Mouse (Mus musculus) kidney, embryonic 16.5 days (tissue): ENCODE data around the gene Bmyc. TPM values are rescaled to one million over a fixed set of nuclear protein-coding genes. Genes with fewer than 3 reads are reported as not detected.
"Not testable (repeated sequence)": the region's sequence is repeated elsewhere in the genome, so short reads cannot be mapped to it uniquely, and the experiment has no call there.

ENCODE experiments used
- ATAC-seq: fragments of 200-750 bp; cut with Nextera tagmentation; 2 replicates; pipeline ENCODE4 v1.8.0; 2017; ENCODE audit warnings: moderate TSS enrichment; ENCODE audit not compliant: low FRiP score, low TSS enrichment
- H3K27ac ChIP-seq: fragments of 300-500 bp; sonication (generic); 2 replicates; pipeline ENCODE4 v1.5.1; 2014; ENCODE audit warnings: low read length
- H3K27me3 ChIP-seq: fragments of 300-500 bp; sonication (generic); 2 replicates; pipeline ENCODE4 v1.6.1; 2014; ENCODE audit warnings: low read length, control low read depth, mixed read lengths; ENCODE audit not compliant: insufficient read depth
- H3K36me3 ChIP-seq: fragments of 300-500 bp; sonication (generic); 2 replicates; pipeline ENCODE4 v1.6.1; 2014; ENCODE audit warnings: low read length, control low read depth, mixed read lengths; ENCODE audit not compliant: insufficient read depth
- H3K4me1 ChIP-seq: fragments of 300-500 bp; sonication (generic); 2 replicates; pipeline ENCODE4 v1.6.1; 2014; ENCODE audit warnings: low read length, control low read depth, mixed read lengths; ENCODE audit not compliant: insufficient read depth
- H3K4me2 ChIP-seq: fragments of 300-500 bp; sonication (generic); replicated peaks from 2 replicates; pipeline ENCODE4 v1.6.1; 2014; ENCODE audit warnings: low read depth, low read length
- H3K4me3 ChIP-seq: fragments of 300-500 bp; sonication (generic); 2 replicates; pipeline ENCODE4 v1.5.1; 2014; ENCODE audit warnings: mild to moderate bottlenecking, low read length
- H3K9ac ChIP-seq: fragments of 300-500 bp; sonication (generic); replicated peaks from 2 replicates; pipeline ENCODE4 v1.6.1; 2014; ENCODE audit warnings: low read length
- H3K9me3 ChIP-seq: fragments of 300-500 bp; sonication (generic); 2 replicates; pipeline ENCODE4 v1.6.1; 2016; ENCODE audit warnings: low read length, control low read depth
- WGBS: fragments of 180-500 bp; shearing (Covaris S2); extraction: QIAGEN DNeasy Blood & Tissue Kit; methylation state at CpG from one replicate; pipeline ENCODE4 v1.1.7; 2014; 5-methylcytosine and 5-hydroxymethylcytosine counted together
- polyA plus RNA-seq: library from polyadenylated mRNA; unstranded; fragments of >200 nt; fragmentation: Nextera tagmentation; extraction: Ambion mirVana; gene quantifications from 2 replicates; pipeline ENCODE4 v1.2.1, GENCODE M21; 2015

Bmyc gene
- polyA plus RNA-seq, 1 experiment from 2014 or later: 89.0 TPM

- not testable (repeated sequence) for ATAC-seq, H3K4me1 ChIP-seq, H3K9me3 ChIP-seq, H3K4me2 ChIP-seq, H3K4me3 ChIP-seq, H3K36me3 ChIP-seq, H3K9ac ChIP-seq, H3K27me3 ChIP-seq, H3K27ac ChIP-seq
- 64% methylated on average over 2 of the region's 2 CpGs for WGBS
Measured at GRCm38 (mm10) chr2:25709791-25710190, 3.3 kb downstream of the Bmyc start.

- ATAC-seq, H3K4me1 ChIP-seq, H3K4me3 ChIP-seq, H3K9me3 ChIP-seq, H3K4me2 ChIP-seq, H3K36me3 ChIP-seq, H3K9ac ChIP-seq, H3K27me3 ChIP-seq, H3K27ac ChIP-seq: not testable (repeated sequence)
- 9% methylated on average over 3 of the region's 3 CpGs for WGBS
Measured at GRCm38 (mm10) chr2:25711641-25712040, 5.1 kb downstream of the Bmyc start.

GRCm38 (mm10) chr2:25717222-25717621 is 10.7 kb downstream of the Bmyc start:
- Histone ChIP-seq H3K36me3 (no peaks in the 10 kb centered on the region), H3K9me3 (no peaks in the 10 kb centered on the region), H3K9ac (no peak overlapping the region), H3K27me3 (no peaks in the 10 kb centered on the region), H3K4me1 (no peaks in the 10 kb centered on the region), H3K27ac (no peak overlapping the region), H3K4me3 (no peak overlapping the region), H3K4me2 (no peak overlapping the region)
- ATAC-seq: no peak

GRCm38 (mm10) chr2:25733199-25733930 is 26.8 kb downstream of the Bmyc start:
- no peaks in the 10 kb centered on the region for H3K36me3 ChIP-seq
- ATAC-seq: peak; percentile 27; the same call in 1 of the 2 replicates
- no peaks in the 10 kb centered on the region for H3K27me3 ChIP-seq
- no peak overlapping the region for H3K9ac ChIP-seq
- no peak overlapping the region for H3K4me3 ChIP-seq
- 18% methylated on average over 2 of the region's 2 CpGs for WGBS
- no peak overlapping the region for H3K4me2 ChIP-seq
- no peaks in the 10 kb centered on the region for H3K9me3 ChIP-seq
- H3K27ac ChIP-seq: peak overlapping the region; percentile 37; the same call in 1 of the 2 replicates
- no peaks in the 10 kb centered on the region for H3K4me1 ChIP-seq

GRCm38 (mm10) chr2:25736709-25737108 is 30.2 kb downstream of the Bmyc start, which contains the start of gene Obp2b:
Gene Obp2b (plus strand): TSS chr2:25737009.
- H3K9ac ChIP-seq, H3K36me3 ChIP-seq, H3K9me3 ChIP-seq, H3K27ac ChIP-seq, ATAC-seq, H3K4me3 ChIP-seq, H3K4me2 ChIP-seq, H3K27me3 ChIP-seq, H3K4me1 ChIP-seq: not testable (repeated sequence)
- 74% methylated on average over 3 of the region's 3 CpGs for WGBS

GRCm38 (mm10) chr2:25741671-25742070 is 35.1 kb downstream of the Bmyc start:
- no peaks in the 10 kb centered on the region for H3K9me3 ChIP-seq
- no peaks in the 10 kb centered on the region for H3K27me3 ChIP-seq
- 76% methylated on average over 1 of the region's 1 CpGs for WGBS
- no peak overlapping the region for H3K27ac ChIP-seq
- no peak for ATAC-seq
- H3K4me1 ChIP-seq: no peaks in the 10 kb centered on the region
- H3K9ac ChIP-seq: no peak overlapping the region
- no peak overlapping the region for H3K4me3 ChIP-seq
- no peak overlapping the region for H3K4me2 ChIP-seq
- no peaks in the 10 kb centered on the region for H3K36me3 ChIP-seq

GRCm38 (mm10) chr2:25754201-25754600 is 47.7 kb downstream of the Bmyc start:
- peaks cover 3% of the 10 kb centered on the region; the same call in 1 of the 2 replicates for H3K9me3 ChIP-seq
- ATAC-seq: no peak
- no peaks in the 10 kb centered on the region for H3K36me3 ChIP-seq
- no peaks in the 10 kb centered on the region for H3K4me1 ChIP-seq
- 77% methylated on average over 1 of the region's 1 CpGs for WGBS
- no peaks in the 10 kb centered on the region for H3K27me3 ChIP-seq
- H3K4me2 ChIP-seq: no peak overlapping the region
- no peak overlapping the region for H3K4me3 ChIP-seq
- H3K9ac ChIP-seq: no peak overlapping the region
- no peak overlapping the region for H3K27ac ChIP-seq

Other genes starting within 250 kb of the Bmyc start
- gene Clic3, start 249.9 kb upstream of the Bmyc start, polyA plus RNA-seq: 3.9 and 8.5 TPM in 2 replicates
- gene Paxx, start 245.6 kb upstream of the Bmyc start, polyA plus RNA-seq: 33.8 and 35.9 TPM in 2 replicates
- 1.8 and 4.7 TPM in 2 replicates for gene Ptgds, start 236.7 kb upstream of the Bmyc start, polyA plus RNA-seq
- not detected in 2 replicates for gene Lcn12, start 212.8 kb upstream of the Bmyc start, polyA plus RNA-seq
- gene Fbxw5, start 206.0 kb upstream of the Bmyc start, polyA plus RNA-seq: 105 and 115 TPM in 2 replicates
- gene C8g, start 205.0 kb upstream of the Bmyc start, polyA plus RNA-seq: 9.5 and 9.6 TPM in 2 replicates
- gene Traf2, start 159.8 kb upstream of the Bmyc start, polyA plus RNA-seq: 40.6 and 43.6 TPM in 2 replicates
- 372 and 373 TPM in 2 replicates for gene Edf1, start 148.9 kb upstream of the Bmyc start, polyA plus RNA-seq
- 12.2 and 14.7 TPM in 2 replicates for gene Mamdc4, start 131.9 kb upstream of the Bmyc start, polyA plus RNA-seq
- gene Phpt1, start 131.5 kb upstream of the Bmyc start, polyA plus RNA-seq: 193 and 206 TPM in 2 replicates
- 0.18 and 0.22 TPM in 2 replicates for gene Ajm1, start 125.0 kb upstream of the Bmyc start, polyA plus RNA-seq
- 69.8 and 73.9 TPM in 2 replicates for gene Rabl6, start 98.2 kb upstream of the Bmyc start, polyA plus RNA-seq
- 0.27 and 0.33 TPM in 2 replicates for gene Ccdc183, start 89.1 kb upstream of the Bmyc start, polyA plus RNA-seq
- gene Tmem141, start 84.7 kb upstream of the Bmyc start, polyA plus RNA-seq: 36.1 and 37.6 TPM in 2 replicates
- 2.6 and 3.2 TPM in 2 replicates for gene Fcna, start 78.7 kb upstream of the Bmyc start, polyA plus RNA-seq
- gene Lcn8, start 53.6 kb upstream of the Bmyc start, polyA plus RNA-seq: not detected in 2 replicates
- not detected in 2 replicates for gene Lcn5, start 48.8 kb upstream of the Bmyc start, polyA plus RNA-seq
- gene Lcn6, start 30.0 kb upstream of the Bmyc start, polyA plus RNA-seq: not detected in 2 replicates
- gene Lcn10, start 24.0 kb upstream of the Bmyc start, polyA plus RNA-seq: not detected in 2 replicates
- gene Obp2a, start 6.7 kb upstream of the Bmyc start, polyA plus RNA-seq: 0.24 TPM in 1 of 2 replicates, not detected in the other
- gene Obp2b, start 30.3 kb downstream of the Bmyc start, polyA plus RNA-seq: not detected in 2 replicates
- gene Lcn3, start 58.8 kb downstream of the Bmyc start, polyA plus RNA-seq: not detected in 2 replicates
- not detected in 2 replicates for gene Lcn11, start 70.3 kb downstream of the Bmyc start, polyA plus RNA-seq
- gene Gm13539, start 75.5 kb downstream of the Bmyc start, polyA plus RNA-seq: not detected in 2 replicates
- gene Glt6d1, start 109.1 kb downstream of the Bmyc start, polyA plus RNA-seq: not detected in 2 replicates
- gene Lcn9, start 116.4 kb downstream of the Bmyc start, polyA plus RNA-seq: not detected in 2 replicates
- gene Sohlh1, start 140.5 kb downstream of the Bmyc start, polyA plus RNA-seq: 0.24 TPM in 1 of 2 replicates, not detected in the other
- gene Kcnt1, start 157.0 kb downstream of the Bmyc start, polyA plus RNA-seq: 0.74 and 0.91 TPM in 2 replicates